Mouse (Mus musculus): ENCODE data around the gene Pgm5.

Pgm5 gene

DNA sequence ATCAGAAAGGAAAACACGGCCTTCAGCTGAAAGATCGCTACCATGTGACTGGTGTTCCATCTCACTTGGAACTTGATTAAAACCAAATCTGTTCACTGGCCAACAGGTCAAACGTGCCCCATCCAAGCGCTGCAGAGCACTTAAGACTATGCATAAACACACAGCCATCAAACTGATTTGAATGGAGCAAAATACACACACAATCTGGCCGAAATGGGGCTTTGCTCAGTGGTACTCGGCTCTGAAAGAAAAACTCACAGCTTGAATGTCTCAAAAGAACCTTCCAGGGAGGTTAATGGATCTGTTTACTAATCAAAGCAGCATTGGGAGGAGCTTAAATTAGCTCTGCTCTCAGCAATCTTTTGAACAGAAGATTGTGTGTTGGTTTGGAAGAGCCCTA is 81.7 kb downstream of the Pgm5 start:
- DNase-seq (ENCODE audit: low spot score): no peak

DNA sequence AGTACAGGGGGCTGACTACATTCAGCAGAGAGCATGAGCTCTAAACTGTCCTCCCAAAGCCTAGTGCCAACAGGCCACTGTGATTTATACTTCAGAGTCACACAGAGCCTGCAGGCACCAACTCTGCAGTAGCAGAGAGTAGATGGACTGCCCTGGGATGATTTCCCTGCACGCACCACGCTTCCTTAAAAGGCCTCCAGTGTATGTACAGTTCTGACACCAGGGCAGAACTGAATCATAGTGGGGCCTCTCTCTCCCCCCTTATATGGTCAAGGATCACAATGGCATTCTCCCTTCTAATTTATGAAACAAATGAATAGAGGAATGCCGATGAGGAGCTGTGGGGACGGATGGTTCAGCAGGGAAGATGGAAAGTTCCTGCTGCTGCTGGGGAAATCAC is 91.3 kb downstream of the Pgm5 start:
- no peak for DNase-seq (ENCODE audit: low spot score)

DNA sequence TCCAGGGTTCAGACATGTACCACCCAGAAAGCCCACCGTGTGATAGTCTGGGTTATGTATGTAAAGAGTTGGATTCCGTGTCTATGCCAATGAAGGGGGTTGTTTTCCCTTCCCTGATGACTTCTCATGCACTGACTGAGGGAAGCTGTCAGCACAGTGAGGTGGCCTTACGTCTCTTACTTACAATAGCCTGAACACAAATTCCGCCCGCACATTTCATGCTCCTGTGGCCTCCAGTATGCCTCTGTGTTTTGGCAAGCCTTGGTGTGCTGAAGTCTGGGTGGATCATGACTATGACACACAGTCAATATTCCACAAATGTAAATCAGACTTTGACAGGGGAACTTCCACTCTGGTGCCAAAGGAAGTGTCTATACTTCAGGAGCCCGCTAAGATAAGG is 94.3 kb downstream of the Pgm5 start:
- DNase-seq (ENCODE audit: low spot score): no peak

DNA sequence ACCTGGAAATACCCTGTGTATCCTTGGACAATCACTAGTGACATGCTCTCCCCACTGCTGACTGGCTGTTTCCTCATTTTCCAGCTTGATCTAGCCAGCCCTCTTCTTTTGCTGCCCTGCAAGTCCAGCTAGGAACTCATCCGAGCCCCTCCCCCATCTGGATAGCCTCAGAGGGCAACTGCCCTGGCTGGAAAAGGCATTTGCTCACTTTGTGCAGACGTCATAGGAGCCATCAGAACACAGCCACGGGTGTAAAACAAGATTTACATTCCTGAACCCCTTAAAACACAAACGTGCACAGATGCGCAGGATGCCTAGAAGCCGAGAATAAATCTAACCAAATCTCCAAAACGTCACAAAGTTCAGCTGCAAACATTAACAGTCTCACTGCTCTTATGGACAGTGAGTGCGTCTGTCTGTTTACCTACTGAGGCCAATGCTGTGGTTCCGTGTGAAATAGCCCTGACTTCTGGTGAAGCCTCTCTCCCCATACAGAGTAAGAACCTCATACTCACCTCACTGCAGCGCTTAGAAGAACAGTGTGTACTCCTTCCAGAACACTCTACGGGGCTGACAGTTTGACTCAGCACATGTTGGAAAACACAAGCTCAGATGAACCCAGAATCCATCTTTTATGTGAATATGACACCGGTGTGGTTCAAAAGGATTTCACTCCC is 99.0 kb downstream of the Pgm5 start:
- no peak for DNase-seq (ENCODE audit: low spot score)

DNA sequence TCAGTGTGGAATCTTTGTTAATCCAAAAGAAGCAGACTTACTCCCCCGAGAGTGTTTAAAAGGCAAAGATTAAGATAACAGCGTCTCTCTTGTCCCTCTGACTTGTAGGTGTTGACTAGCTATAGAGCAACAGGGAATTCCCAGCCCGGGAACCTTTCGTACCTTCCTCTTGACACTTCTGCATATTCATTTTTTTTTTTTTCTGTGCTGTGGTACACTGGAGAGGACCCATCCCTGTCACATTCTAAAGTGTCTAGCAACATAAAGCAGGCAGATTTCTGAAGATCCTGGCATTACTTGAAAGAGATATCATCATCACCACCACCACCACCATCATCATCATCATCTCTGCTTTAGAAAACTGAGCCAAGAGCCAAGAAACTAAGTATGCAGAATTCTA is 105.0 kb downstream of the Pgm5 start:
- DNase-seq (ENCODE audit: low spot score): no peak

DNA sequence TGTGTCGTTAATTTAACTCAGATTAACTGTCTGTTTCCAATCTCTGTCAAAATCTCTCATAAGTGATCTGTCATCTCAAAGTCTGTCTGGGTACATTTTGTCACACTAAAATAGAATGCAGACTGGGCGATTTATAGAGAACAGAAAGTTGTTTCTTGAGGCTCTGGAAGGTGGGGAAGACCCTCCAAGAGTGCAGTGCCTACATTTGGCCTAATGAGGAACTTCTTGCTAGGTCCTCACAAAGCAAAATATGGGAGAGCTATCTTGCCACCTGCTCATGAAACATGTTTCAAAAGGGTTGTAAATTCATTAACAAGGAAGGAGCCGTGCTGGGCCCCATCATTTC is 107.2 kb downstream of the Pgm5 start:
- DNase-seq (ENCODE audit: low spot score): no peak

DNA sequence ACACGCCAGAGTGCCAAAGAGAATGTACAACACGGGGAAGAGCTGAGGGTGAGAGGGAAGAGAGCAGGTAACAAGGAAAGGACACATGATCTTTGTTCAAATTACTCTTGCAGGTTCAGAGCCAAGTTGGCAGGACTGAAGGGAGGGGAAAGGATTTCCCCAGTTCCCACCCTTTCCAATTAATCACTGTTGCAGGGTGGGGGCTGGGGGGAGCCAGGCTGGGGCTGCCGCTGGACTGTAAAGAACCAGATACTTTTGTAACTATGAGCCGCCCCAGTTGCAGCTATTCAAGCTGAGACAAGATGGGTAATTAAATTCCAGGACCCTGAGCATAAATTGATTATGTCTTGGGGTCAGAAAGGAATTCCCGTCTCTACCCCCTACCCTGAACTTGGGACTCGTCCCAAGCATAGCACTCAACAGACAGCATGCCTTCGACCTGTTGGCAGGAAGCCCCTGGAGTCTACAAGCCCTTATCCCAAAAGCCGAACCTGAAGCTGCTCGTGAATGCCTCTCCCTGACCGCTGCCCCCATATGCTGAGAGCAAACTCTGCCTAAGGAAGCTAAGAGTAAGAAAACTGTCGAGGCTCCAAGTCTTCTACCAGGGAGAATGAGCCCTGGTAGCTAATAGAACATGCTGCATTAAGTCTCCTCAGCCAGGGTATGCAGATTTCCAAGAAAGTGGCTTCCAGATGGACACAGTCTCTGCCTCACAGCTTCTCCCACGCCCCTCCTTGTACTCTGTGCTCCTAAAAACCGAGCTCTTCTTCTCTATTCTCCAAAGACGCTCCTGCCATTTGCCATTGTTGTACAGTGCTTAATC is 107.8 kb downstream of the Pgm5 start:
- DNase-seq (ENCODE audit: low spot score): no peak

DNA sequence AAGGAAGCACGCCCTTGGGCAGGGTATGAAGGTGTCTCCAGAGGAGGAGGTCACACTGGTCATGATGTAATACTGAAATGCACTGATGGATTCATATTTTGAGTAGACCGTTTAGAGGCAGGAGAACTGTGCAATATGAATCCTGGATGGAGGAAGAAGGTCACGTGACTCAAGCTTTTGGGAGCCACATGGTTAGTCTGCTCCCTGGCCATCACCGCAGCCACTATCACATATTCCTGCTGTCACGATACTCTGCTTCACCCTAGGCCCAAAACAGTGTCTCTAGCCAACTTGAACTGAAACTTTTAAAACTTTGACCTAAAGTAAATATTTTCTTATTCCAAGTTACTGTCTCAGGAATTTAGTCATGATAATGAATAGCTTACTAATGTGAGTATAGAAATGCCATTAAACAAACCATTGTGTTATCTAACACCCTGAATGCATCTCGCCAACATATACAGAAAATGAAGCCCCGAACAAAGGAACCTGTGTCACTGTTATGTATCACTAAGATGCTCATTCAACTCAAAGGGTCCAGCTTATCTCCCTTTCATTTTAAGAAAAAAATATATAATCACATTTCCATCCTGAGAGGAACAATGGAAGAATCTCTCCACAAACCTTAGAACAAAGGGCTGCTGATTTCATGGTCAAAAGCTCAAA is 108.6 kb downstream of the Pgm5 start:
- DNase-seq (ENCODE audit: low spot score): no peak

DNA sequence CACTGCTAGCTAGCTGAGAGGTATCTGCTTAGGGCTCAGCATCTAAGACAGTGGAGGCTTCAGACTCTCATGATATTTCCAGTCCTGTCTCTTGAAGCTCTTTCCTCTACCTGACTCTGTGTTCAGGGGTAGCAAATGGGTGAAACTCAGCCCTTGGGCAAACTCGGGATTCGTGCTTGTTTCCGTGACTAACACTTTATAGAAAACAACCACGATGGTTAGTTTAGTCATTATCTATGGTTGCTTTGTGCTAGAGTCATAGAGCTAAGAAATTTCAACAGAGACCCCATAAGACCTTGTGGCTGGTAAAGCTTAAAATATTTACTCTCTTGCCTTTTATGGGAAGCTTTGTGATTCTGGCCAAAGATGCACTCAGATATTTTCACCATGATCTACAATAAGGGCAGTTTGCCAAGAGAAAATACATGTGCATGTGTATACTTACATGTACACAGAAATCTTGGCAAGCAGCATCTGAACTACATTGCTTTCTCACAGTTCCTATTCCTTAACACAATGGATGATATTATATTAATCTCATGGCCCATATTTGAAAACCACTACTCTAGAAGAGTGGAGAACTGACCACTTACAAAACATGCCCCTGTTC is 115.3 kb downstream of the Pgm5 start:
- DNase-seq (ENCODE audit: low spot score): no peak

DNA sequence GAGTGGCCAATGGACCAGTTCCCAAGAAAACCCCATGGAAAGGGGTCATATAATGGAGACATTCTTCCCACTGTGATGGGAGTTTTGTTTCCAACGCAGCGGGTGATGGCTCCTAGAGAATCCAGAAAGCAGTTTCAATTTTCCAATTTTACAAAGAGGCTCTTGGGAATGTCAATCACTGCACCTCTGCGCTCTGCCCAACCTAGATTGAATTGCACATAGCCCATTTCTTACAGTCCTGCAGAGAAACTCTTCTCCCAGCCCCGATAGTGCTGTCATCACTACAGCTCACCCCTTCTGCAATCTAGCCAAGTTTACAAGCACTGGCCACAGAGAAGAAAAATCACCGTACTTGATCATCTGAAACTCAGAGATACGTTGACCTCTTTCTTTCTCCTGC is 119.0 kb downstream of the Pgm5 start:
- no peak for DNase-seq (ENCODE audit: low spot score)

DNA sequence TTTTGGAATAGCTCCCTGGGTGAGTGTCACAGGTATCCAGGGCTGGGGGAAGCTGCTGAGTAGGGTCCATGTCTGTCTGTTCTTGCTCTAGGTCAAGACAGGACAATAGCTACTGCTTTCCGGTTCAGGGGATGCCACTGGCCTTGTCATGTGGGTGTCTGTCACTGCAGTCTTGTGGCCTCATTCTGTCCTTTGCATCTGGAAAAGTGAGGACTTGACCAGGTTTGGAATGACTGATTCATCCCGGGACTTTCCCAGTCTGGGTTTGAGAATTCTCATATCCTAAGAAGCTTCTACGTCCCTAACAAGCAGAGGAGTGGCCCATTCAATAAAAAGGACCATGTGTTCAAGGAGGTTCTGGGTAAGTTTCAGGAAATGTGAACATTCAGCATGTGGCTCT is 122.9 kb downstream of the Pgm5 start:
- DNase-seq (ENCODE audit: low spot score): no peak

DNA sequence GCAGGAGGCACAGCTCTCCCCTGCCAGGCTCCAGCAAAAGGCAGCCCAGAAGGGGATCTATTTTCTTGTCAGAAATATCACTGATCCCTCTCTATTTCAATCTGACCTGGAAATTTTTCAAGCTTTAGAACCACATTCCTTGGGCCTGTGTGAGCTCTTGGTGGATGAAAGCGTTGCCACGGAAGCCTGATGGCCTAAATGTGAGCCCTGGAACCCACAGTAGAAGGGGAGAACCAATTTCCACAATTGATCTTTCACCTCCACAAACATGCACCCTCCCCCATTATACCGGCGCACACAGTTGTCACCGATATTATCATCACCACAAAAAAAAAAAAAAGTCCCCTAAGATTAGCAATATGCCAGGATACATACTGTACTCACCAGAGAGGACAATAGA is 123.6 kb downstream of the Pgm5 start:
- DNase-seq (ENCODE audit: low spot score): no peak

DNA sequence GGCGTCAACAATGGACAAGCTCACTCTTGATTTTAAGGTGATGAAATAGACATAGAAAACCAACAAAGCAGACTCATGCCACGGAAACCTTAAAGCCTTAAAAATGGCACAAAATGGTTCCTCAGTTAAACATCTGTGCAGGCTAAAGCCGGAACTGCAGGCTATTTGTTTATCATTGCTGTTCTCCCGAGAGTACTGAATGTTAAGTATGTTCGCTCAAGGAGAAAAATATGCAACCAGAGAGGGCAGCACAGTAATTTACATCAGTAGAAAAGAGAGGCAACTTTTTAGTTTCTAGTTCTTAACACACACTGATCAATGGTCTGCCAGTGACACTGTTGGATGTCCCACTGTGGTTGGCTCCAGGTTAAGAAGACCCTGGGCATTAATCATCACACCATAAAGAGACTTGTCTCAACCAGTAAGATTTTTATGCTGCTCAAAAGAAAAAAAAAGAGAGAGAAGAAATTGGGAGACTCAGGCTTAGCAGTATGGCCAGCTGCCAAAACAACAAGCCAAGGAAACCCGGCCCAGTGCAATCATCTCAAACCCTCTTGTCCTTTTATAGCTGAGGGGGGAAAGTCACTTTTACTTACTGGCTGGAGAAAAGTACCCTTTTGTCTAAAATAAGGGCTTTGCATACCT is 126.0 kb downstream of the Pgm5 start:
- DNase-seq (ENCODE audit: low spot score): peak; percentile 25

DNA sequence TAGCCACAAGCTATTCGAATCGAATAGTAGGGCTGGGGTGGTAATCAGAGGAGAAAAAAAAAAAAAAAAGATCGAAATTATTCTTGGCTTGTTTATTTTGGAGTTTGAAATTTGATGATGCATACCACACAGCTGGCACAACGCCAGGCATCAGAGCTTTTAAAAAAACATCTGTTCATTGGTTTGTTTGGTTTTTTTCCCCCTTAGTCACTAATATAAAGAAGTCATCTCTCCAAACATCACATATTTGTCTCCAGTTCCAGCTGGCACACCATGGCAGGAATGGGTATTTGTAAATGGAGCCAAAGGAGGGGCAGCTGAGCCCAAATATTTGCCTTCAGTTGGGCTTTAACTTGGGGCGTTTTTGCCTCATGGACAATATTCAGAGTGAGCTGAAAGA is 131.0 kb downstream of the Pgm5 start:
- DNase-seq (ENCODE audit: low spot score): peak; percentile 26

DNA sequence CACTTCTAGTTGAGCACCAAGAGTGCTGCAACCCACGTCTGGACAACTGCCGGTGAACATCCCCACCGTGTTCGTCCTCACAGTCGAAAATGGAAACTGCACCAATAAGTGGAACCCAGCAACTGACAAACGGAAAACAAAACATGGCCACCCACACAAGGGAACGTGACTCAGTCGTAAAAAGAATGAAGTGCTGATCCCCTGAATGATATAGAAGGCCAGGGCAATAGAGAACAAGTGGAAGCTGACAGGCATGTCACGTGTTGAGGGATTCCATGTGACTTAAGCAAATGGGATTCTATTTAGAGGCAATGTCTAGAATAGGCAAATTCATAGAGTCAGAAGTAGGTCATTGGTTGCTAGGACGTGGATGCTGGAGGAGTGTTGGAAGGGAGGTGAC is 137.3 kb downstream of the Pgm5 start:
- no peak for DNase-seq (ENCODE audit: low spot score)

DNA sequence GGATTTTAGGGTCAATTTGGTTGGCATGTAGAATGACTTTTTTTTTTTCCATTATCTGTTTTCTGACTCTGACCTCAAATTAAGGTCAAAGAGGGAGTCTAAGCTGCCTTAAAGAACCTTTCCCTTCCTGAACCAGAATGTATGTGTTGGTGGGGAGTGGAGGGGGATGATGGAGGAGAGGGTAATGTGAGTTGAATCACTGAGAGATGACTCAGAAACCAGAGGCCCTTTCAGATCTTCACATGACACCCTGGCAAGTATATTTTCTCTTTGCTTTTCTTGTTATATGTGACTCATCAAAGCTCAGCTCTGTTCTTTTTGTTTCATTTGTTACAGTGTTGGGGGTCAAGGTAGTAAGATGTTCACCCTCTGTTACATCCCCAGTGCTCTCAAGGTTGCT is 141.2 kb downstream of the Pgm5 start:
- DNase-seq (ENCODE audit: low spot score): no peak

DNA sequence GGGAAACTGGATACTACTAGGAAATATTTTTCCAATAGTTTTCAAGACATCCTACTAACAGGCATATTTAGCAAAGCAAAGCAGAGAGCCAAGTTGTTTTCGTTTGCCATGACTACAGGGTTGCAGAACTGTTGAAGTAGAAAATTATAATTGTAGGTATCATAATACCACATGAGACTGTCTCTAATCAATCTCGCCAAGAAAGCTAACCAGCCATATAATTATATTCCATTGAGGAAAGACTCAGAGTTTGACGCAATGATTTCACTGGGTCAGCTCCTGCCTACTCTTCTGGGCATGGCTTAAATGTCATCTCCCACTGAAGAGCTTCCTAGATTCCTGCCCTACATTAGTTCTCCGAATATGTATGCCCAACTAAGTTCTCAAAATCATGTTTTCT is 142.2 kb downstream of the Pgm5 start:
- no peak for DNase-seq (ENCODE audit: low spot score)

DNA sequence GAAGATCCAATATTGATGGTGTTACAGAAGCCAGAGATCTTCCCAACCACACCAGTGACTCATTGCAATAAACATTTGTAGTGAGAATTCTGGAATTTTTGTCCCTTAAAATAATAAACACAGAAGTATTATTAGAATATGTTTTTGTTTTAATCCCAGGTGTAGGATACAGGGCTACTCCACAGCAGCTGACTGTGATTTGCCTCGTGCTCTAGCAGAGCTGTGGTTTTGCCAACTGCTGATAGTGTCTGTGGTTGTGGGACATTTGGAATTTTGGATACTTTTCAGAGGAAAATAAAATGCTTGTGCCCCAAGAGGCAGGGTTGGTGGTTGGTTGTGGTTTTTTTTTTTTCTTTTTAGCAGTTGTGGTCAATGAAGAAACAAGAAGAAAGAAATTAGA is 143.6 kb downstream of the Pgm5 start:
- no peak for DNase-seq (ENCODE audit: low spot score)

DNA sequence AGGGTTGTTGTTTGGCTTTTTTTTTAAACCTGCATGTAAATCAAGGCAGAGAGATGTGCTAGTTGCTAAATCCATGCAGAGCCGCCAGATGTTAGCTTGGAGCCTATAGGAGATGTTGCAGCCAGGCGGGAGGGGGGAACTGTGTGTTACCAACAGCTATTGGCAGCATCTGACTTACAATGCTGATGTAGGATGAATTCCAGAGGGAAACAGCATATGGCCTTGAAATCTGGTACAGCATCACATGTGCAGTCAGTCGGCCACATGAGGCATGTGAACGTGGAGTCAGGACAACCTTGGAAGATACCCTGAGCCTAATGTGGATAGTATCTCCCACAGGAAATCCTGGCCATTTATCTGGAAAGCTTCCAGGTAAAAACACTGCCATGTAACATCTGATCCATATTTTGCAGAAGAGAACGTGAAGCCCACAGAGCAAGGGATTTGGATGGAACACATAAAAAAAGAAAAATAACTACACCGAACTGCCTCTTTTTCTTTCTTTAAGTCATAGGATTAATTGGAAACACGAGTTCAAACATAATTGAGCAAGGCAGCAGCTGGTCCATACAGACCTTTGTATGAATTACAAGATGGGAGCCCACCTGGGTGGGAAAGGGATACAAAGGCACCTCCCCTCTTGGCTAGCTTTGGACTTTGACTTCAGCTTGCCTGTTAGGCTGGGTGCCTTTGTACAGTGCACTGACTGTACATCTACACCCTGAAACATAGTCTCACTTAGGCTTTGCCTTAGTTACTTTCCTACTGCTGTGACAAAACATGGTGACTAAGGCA is 145.2 kb downstream of the Pgm5 start:
- no peak for DNase-seq (ENCODE audit: low spot score)

DNA sequence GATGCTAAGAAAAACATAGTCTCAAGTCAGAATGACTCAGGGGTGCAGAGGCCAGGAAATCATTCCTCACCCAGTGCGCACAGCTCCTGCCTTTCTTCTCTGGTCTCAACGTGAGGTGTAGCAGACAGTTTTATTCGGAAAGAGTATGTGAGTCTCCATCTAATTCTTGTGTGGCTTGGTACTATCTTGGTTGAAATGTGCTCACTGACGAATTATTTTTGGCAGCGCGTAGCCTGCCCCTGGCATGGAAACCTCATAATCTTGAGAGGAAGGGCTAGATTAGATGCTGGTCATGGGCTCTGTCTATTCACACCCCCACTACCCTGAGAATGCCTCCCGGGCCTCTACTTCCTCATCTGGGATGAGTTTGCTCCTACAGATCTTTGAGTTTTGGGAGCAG is 153.6 kb downstream of the Pgm5 start:
- no peak for DNase-seq (ENCODE audit: low spot score)

DNA sequence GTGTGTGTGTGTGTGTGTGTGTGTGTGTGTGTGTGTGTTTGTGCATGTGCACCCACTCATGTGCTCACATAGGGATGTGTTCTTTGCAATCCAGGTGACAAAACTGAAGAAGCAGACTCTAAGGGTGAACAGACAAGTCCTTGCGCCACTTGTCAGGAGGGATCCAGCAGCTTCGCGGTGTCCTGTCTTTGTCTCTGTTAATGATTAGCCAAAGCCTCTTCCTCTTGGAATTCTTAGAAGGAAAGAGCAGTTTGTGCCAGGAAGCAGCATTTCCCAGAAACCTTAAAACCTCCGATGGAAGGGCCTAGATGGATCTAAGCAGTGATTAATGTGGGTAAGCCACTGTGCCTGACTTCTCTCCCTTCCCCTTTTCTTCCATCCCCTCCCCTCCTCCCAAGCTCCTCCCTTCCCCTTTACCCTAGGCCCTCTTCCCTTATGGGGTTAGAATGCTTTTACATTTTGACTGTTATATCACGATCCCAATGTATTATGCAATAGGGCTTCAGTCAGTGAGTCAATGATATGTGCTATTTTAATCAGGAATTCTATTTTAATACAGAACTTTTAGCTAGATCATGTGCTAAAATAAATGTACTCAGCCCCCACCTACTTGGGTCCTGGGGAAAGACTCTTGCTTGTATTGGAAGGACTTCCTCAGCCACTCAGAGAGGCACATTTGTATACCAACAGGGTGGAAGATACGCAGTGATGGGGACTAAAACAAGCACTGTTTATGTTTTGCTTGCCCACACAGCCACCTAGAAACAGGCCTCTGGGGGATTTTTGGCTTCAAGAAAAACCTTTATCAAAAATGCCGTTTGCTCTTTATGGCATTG is 154.4 kb downstream of the Pgm5 start:
- DNase-seq (ENCODE audit: low spot score): peak; percentile 16

Measured in adipocyte (in vitro differentiated cells).